Mouse (Mus musculus) cerebellum, adult 18-20 months (tissue): ENCODE data around the gene Coa3.
A peak's percentile ranks its signal among the peaks of the same experiment; 100 is the strongest.
"Not testable (repeated sequence)": the region's sequence is repeated elsewhere in the genome, so short reads cannot be mapped to it uniquely, and the experiment has no call there.

Experiments used
- DNase-seq, 2 experiments: peaks; one replicate each; pipeline ENCODE4 v3.0.0; 2021

Gene Coa3

DNA sequence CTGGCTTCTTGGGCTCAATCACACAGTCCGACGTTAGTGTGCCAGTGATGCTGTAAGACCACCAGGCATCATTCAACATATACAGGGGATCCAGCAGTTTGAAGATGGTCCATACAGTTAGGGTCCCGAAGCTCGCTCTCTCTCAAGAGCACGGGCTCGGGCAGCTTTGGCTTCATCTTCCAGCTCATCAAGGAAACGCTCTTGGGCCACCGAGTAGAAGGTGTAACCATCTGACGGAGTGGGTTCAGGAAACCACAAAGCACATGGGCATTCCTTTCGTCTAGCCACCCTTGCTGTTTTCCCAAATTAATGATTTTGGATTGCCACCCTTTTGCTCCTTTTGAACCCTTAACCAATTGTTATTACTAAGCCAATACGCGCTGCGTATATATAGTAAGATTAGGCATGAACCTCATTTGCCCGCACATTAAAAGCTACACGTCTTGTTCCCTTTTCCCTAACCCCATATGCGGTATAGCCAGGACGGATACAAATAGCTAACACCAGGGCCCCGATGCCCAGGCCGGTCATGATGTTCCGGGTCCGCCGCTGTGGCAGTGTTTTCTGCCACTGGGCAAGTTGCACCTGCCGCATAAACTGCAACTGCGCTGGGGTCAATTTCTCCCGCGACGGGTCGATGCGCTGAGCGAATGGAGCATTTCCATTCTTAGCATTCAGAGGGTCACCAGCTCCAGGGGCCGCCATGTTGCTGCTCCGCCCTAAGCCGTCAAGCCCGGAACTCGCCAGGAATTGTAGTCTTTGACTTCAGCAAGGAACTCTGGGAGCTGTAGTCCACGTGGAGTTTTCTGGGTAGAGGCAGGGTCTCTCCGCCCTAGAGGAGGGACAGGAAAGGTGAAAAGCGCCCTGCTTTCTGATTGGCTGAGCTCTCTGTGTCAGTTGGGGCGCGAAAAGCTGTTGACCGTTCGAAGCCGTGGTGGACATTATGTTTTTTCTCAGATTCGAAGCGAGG, at the start of gene Coa3, which contains the start of gene Cntd1:
Gene Coa3, minus strand, starts transcription at position 892 of the 970 bp plus-strand sequence.
Gene Cntd1, plus strand, starts transcription at position 790 of the 970 bp plus-strand sequence.
- DNase-seq: peak; percentile 81 to 94

DNA sequence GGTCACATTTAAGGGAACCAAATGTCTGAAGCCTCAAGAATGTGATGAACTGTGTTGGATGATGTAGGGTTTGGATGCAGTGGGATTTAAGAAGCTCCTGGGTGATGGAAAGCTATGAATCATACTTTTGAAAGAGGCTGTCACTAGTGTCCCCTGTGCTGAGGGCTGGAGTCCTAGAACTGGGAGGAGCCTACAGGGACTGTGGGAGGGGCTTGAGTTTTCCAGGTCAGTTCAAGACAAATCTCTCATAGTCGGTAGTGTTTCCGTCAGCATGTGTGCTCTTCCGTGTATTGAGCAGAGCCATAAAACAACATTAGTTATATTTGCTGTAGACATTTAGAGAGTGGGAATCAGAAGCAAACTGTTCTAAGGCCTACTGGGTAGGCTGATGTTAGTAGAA, 48.4 kb upstream of the Coa3 start:
- no peak for DNase-seq

DNA sequence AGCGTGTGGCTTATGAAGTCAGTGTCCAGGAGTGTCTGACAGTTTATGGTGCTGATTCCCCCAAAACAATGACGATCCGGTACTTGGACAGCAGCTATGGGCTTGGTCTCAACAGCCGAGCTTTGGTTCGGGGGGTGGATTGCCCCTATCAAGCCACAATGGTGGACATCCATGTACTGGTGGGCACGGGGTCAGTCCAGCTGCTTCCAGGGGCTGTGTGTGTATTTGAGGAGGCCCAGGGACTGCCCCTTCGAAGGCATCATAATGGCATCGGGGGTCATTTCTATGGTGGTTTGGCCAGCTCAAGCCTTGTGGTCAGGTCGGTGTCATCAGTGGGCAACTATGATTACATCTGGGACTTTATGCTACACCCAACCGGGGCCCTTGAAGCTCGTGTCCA, 47.2 kb upstream of the Coa3 start:
- DNase-seq: no peak

DNA sequence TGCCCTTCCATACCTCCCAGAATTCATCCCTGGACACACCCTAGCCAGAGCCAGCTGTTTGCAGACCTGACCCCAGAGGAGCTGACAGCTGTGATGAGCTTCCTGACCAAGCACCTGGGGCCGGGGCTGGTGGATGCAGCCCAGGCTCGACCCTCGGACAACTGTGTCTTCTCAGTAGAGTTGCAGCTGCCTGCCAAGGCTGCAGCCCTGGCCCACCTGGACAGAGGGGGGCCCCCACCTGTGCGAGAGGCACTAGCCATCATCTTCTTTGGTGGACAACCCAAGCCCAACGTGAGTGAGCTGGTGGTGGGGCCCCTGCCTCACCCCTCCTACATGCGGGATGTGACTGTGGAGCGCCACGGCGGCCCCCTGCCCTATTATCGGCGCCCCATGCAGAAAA, 46.3 kb upstream of the Coa3 start:
- DNase-seq: not testable (repeated sequence)

DNA sequence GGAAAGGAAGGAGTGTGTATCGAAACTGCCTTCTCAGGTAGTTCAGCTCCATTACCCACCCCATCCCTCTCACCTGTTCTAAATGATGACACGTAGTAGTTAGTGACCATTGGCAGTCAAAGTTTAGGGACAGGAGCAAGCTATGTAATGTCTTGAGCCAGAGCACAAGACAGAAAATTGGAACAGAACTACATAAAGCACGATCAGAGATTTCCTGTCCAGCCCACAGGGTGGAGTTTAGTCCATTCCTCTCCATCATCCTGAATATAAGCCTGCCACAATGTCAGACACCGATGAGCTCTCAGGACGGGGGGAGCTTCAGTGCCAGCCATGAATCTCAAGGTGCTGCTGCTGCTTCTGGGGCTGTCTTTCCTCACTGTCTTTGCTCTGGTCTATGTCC, 45.8 kb upstream of the Coa3 start, which contains the start of gene Aoc2:
Gene Aoc2, plus strand, starts transcription at position 301 of the 400 bp plus-strand sequence.
- no peak for DNase-seq

DNA sequence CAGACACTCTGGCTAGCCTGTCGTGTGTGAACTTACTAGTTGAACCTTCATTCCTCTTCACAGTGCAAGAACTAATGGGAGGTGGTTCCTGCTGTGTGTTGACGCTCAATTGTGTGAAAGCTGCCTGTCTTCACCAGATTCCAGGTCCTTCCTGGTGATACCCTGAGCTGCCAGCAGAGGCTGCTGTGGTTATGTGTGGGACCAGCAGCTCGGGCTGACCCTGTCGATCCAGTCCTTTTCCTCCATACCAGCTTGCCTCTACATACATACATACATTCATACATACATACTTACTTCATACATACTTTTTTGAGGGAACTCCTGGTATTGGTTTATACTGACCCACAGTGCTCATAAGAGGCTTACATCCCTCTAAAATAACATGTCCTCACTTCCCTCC, 44.7 kb upstream of the Coa3 start:
- peak; percentile 65 to 69 for DNase-seq

DNA sequence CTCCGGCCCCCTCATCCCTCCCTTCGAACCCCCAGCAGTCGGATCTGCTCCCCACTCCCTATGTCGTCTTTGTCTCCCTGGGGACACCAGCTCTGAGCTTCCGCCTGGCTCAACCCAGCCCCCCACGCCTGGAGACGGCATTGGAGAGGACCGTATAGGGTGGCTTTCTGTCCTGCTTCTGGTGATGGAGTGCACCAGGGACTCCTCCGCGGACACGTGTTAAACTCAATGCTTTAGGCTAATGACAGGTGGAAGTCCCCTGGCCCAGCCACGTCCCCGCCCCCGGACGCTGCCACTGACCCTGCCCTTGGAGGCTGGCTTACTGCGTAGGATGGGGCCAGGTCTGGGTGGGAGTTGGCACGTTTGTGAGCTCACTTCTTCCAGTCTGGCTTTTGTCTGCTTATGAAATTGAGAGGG, 37.6 kb upstream of the Coa3 start:
- DNase-seq: peak in 1 of 2 experiments; percentile 16

DNA sequence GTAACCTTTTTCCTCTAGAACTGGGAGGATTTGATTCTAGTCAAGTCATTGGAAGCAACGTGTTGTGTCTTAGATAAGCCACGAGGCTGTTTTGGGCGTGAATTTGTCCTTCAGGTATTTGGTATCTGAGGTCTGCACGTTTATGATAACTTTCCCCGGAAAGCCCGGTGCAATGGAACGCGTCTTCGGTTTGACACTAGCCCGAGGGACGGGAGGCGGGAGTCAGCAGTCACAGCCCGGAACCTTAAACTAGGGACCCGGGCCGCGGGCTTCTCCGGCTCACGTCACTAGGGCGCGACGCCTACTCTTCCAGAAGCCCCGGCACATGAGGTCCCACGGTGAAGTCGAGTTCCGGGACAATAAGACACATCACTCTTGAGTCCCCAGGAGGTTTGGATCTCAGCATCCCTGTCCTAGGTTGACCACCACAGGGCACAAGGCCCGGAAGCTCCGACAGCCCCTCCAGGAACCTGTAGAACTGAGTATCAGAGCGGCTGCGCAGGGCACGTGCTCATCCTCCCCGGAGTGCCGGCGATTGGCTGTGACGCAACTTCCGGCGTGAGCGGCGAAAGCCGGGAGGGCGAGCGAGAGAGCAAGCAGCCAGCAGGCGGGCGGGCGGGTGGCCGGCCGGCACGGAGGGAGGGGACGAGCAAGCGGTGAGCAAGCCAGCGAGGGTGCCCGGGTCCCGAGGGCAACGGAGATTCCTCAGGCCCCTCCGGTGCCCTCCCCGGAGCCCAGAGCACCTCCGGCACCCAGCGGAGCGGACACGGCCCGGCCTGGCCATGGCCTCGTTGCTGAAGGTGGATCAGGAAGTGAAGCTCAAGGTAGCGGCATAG, 37.0 kb upstream of the Coa3 start, which contains the start of gene Psme3:
Gene Psme3, plus strand, starts transcription at position 549 of the 836 bp plus-strand sequence.
- DNase-seq: peak; percentile 92 to 96

DNA sequence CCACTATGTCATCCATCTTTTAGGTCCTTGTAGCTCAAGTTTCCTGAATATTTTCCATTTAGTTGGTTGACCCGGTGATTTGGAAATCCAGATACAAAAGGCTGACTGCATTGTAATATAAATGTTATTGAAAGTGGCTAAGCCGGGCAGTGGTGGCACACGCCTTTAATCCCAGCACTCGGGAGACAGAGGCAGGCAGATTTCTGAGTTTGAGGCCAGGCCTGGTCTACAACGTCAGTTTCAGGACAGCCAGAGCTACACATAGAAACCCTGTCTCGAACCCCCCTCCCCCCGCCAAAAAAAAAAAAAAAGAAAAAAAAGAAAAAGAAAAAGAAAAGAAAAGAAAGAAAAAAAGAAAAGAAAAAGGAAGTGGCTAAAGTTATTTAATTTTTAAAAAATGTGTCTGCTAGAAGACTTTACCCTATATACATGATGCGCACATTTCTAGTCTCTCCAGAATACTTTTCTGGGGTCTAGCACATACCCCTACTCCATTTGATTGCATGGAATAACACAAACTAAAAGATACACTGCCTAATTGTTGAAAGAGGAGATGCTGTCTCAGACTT, 36.3 kb upstream of the Coa3 start:
- no peak for DNase-seq

DNA sequence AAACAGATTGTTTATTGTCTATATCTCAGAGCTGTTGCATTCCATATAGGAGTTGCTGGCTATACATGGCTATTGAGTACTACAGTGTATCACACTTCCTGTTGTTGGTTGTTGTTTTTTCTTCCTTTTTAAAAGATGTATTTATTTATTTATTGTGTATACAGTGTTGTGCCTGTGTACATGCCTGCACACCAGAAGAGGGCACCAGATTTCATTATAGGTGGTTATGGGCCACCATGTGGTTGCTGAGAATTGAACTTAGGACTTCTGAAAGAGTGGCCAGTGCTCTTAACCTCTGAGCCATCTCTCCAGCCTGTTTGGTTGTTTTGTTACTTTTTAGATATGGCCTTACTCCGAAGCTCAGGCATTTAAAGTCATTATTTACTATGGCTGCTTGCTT, 35.7 kb upstream of the Coa3 start:
- no peak for DNase-seq

DNA sequence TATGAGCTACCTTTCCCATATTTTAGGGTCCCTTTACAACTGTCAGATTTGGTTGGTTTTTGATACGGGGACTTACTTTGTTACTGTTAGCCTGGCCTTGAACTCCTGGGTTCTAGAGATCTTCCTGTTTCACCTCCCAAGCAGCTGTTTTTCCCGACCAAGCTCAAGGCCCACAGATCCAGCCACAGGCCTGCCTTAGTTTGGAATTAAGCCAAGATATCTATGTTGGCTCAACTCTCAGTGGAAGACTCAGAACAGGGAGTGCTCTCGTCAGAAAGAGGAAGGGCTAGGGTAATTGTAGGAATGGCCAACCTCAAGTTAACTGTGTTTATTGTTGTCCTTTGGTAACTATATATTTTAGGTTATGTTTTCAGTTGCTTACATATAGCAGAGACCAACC, 33.2 kb upstream of the Coa3 start:
- no peak for DNase-seq

DNA sequence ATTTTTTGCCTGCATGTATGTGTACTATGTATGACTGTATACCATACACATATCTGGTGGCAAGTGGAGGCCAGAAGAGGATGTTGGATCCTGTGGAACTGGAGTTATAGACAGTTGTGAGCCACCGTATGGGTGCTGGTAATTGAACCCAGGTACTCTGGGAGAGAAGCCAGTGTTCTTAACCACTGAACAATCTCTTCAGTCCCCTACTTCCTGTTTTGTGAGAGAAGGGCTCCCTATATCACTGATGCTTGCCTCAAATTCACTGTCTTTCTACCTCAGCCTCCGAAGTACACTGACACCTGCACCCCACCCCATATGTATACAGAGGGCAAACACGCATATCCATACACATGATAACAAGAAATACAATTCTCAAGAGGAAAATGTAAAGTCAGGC, 32.2 kb upstream of the Coa3 start:
- DNase-seq: no peak

DNA sequence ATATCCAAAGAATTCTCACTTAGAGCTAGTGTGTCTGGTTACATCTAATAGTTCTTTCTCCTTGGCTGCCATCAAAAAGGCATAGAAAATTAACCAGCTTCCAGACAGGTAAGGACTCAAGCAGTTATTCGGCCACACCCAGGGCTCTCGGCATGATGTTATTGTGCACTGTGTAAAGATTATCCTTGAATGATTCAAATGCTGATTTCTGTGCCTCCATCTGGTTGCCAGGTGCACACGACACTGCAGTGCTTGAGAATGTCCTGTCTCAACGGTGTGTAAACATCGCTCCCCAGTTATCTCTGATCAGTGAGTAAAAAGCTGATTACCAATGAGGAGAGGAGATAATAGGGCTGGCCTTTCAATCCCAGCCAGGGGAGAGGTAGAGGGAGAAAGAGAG, 28.8 kb upstream of the Coa3 start:
- no peak for DNase-seq

DNA sequence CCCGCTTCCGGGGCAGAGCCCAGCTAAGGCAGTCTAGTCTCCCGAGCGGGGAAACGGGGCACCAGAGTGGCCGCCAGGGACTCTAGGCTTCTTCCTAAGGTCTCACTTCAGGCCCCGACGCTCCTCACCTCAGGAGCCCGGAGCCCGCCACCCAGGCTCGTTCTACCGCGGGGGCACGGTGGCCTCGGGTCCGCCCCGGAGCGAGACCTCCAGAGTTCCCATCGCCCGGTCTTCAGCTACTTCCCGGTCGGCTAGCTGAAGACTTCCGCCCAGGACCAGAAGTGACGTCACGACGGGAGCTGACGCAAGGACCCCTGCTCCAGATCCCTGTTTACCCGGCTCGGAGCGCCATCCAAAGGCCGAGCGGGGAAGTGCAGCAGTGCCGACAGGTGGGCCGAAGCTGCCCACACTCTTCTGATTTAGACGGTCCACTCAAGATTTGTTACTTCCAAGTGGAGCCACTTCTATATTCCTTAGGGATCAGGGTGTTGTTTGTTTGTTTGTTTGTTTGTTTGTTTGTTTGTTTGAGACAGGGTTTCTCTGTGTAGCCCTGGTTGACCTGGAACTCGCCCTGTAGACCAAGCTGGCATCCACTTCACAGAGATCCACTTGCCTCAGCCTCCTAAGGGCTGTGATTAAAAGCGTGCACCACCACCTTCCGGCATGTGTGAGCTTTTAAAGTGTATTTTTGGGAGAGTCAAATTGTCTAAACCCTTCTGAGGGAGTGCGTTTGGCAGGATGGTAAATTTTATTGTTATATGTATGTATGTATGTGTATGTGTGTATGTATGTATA, 23.3 kb upstream of the Coa3 start, which contains the start of gene Becn1:
Gene Becn1, minus strand, starts transcription at position 283 of the 795 bp plus-strand sequence.
- DNase-seq: peak; percentile 98 to 99

DNA sequence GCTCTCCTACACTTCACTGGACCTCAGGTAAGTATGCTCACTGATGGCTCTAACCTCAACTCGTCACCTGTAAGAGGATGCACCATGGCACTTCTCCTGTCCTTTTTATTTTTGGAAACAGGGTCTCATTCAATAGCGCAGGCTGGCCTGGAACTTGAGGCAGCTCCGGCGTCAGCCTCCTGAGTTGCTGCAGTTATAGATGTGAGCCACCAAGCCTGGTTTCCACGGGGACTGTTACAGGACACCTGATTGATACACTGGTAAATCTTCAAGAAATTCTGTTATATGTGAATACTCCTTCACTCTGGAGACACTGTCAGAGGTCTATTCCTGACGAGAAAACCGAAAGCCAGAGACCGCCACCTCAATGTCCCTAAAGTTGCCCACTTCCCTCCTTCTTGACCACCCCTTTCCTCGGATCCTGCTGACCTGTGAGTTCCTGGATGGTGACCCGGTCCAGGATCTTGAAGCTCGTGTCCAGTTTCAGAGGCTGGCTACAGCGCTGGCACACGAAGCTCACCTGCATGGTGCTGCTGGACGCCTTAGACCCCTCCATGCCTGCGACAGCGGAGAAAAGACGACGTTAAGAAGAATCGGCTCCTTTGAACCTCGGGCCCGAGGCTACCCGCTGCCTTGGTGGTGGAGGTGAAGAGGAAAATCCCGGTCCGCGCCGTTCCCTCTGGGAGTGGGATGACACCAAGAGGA, 22.5 kb upstream of the Coa3 start:
- DNase-seq: no peak

DNA sequence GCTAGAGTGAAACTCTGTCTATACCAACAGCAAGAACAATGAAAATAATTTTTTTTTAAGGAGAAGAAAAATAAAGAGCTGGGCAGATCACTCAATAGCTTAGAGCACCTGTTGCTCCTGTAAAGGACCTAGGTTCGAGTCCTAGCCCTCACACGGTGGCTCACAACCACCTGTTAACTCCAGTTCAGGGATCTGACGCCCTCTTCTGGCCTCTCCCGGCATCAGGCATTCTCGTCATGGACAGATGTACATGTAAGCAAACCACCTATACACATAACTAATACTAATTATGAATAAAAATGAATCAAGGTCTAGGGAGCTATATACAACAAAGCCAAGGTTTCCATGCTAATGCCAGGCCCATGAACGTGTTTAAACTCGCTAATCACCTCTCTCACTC, 22.0 kb upstream of the Coa3 start:
- DNase-seq: no peak

DNA sequence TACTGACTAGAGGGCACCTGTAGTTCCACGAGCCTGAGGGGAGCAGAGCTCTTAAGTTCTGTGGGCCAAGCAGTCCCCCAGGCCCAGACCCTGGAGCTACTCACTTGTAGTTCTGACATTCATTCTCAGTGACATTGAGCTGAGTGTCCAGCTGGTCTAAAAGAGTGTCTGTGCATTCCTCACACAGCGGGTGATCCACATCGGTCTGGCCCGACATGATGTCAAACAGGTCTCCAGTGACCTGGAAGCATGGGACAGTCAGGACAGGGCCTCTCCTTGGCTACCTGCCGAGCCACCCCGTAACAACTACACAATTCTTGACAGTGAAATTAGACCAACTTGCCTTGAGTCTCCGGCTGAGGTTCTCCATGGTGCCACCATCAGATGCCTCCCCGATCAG, 16.3 kb upstream of the Coa3 start:
- no peak for DNase-seq

DNA sequence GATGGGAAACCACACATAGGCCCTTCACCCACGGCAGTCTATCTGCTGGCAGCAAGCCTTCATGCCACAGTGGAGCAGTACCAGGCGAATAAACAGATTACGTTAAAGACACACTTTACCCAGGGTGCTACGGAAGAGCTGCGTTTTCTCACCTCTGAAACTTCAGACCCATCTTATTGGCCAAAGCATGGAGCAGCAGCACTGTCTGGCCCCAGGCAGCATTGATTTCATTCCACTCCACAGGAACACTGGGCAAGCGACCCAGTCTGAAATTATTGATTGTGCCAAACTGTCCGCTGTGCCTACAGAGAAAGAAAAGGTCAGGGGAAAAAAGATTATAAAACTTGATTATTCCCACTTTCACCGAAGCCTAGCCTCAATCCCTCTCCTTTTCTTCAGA, 12.3 kb upstream of the Coa3 start:
- no peak for DNase-seq

DNA sequence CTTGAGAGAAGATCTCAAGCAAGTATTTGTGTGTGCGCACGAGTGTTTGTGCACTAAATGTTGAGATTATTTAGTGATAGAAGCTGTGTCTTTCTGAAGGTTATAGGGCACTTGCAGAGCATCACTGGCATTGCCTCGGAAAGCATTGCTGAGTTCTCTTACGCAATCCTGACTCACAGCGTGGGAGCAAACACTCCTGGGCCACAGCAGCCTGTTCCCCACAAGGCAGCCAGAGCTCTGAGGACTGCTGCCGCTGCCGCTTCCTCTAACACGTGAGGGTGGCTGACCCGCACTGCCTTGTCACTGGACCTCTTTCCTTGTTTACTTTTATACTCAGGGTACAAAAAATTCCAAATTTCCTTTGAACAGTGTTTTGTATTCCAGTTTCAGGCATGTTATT, 8.4 kb upstream of the Coa3 start:
- no peak for DNase-seq

DNA sequence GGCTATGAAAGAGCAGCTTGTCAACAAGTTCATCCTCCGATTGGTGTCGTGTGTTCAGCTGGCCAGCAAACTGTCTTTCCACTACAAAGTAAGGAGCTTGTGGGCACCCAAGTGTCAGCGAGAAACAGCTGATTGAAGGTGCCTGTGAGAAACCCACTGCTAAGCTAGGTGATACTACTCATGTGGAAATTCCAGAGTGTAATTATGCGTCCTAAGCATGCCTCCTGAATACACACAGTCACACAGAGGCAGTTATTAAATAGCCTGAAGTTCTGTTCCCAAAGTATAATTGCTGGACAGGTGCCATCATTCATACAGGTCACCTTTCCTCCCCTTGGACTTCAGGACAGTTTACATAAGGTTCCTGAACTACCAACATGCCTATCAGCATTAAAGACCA, 4.9 kb upstream of the Coa3 start:
- no peak for DNase-seq

DNA sequence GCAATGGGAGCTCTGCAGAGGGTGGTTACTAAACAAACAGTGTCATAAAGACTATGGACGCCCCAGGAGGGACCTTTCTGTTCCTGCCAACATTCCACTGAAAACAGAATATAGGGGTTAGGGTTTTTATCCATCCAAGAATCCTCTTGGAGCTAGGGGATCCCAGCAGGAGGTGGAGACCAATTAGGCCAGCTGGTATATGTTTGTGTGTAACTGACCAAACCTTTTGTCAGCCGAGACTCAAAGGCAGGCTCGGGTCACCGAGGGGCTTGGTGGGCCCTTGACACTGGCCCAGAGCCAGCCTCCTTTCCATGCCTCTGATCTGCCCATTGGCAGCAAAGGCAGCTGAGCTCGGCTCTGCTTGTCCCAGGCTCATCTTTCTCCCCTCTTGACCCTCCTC, 4.0 kb upstream of the Coa3 start:
- DNase-seq: no peak

DNA sequence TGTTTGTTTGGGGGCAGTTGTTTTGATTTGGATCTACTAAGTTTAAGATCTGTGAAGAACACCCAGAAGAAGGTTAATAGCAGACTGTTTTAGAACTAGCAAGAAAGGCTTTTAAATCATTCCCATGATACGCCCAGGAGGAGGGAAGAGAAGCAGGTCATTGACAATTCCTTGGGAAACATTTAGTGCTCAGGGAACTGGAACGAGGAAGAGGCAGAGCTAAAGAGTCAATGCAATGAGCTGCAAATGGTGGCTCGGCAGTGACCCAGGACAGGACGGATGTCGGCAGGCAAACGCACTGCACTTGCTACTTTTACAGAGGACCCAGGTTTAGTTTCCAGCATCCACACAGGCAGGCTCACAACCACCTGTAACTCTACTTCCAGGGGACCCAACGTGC, 1.9 kb upstream of the Coa3 start:
- DNase-seq: no peak
